Mouse (Mus musculus): Measurements from ENCODE around the gene Adcy1. TPM values are rescaled to one million over a fixed set of nuclear protein-coding genes. Genes with fewer than 3 reads are reported as not detected.
A peak's percentile ranks its signal among the peaks of the same experiment; 100 is the strongest.

The Adcy1 gene
- polyA plus RNA-seq, 1 experiment from 2014 or later, result 1.5 TPM

DNA sequence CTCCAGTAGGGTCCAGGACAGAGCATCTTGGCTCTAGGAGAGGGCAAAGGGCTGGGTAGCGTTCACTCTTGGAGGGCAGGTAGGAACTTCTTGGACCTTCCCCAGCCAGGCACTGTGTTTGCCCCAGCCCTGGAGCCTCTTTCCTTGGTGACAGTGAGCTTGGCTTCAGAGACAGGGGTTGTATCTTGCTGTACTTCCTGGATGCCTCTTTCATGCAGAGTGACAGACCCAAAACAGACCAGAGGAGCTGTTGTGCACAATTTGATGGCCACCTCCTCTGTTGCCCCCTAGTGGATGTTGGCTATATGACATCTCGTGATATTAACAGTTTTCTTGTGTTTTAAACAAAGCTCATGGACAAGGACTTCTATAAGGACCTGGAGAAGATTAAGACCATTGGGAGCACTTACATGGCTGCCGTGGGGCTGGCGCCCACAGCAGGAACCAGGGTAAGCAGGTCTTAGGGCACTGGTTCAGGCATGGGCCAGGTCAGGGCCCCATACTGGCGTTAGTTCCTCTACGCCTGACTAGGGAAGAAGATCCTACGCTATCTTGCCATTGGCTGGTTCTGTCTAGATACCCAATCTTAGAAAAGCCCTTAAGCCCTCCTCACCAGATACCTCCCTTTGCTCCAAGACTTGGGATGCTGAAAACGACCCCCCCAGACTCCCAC lies 98.3 kb downstream of the Adcy1 start:
- 75% methylated on average over 8 of the region's 8 CpGs for WGBS
- no peaks in the 10 kb centered on the region for H3K36me3 ChIP-seq
- H3K27me3 ChIP-seq, result no peaks in the 10 kb centered on the region
- H3K4me3 ChIP-seq, result no peak overlapping the region
- no peak overlapping the region for H3K27ac ChIP-seq
- no peaks in the 10 kb centered on the region for H3K9me3 ChIP-seq
- no peak overlapping the region for H3K9ac ChIP-seq
- H3K4me2 ChIP-seq (replicated peaks), result no peak overlapping the region
- peaks cover 11% of the 10 kb centered on the region; the same call in 1 of the 2 replicates for H3K4me1 ChIP-seq
- ATAC-seq (ENCODE audit: insufficient number of reproducible peaks, insufficient read depth, low FRiP score, low TSS enrichment), result 0 out of 2 replicates have a peak, but pooled peaks have one; percentile 18

DNA sequence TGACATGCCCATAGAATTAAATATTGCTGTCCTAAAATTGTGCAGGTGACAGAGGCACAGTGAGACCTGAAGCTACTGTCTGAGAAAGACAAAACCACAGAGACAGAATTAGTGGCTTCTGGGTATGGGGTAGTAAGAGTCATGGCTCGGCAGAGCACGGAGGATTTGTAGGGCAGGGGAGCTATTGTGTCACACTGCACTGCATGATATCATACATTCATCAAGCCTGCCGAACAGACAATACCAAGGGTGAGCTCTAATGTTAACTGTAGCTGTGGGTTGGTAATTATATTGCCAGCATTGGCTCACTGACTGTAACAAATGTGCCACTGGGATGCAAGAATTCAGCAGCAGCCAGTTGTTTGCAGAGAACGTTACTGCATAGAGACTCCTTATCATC lies 101.1 kb downstream of the Adcy1 start:
- Histone ChIP-seq H3K27me3 (no peaks in the 10 kb centered on the region), H3K9me3 (no peaks in the 10 kb centered on the region), H3K27ac (no peak overlapping the region), H3K4me1 (peaks cover 11% of the 10 kb centered on the region; the same call in 1 of the 2 replicates), H3K4me2 (replicated peaks) (no peak overlapping the region), H3K36me3 (no peaks in the 10 kb centered on the region), H3K4me3 (no peak overlapping the region), H3K9ac (no peak overlapping the region)
- 80% methylated on average over 4 of the region's 4 CpGs for WGBS
- ATAC-seq (ENCODE audit: insufficient number of reproducible peaks, insufficient read depth, low FRiP score, low TSS enrichment), result no peak

DNA sequence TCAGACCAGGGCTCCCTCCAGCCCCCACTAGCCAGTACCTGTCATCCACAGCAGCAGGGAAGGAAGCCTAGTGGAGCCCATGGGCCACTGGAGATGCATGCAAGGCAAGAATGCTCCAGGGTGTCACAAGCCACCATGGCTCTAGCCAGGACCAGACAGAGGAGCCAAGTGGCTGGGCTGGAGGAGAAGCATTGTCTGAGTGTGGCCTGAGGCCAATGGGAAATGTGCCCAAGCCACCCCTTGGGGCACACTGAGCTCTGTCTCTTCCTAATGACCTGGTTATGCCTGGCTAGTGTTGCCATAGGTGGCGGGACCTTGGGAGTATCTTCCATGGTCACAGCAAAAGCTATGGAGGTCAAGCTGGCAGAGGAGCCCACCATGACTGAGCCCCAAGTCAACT lies 106.4 kb downstream of the Adcy1 start:
- no peak for ATAC-seq (ENCODE audit: insufficient number of reproducible peaks, insufficient read depth, low FRiP score, low TSS enrichment)
- Histone ChIP-seq H3K4me3 (no peak overlapping the region), H3K4me2 (replicated peaks) (no peak overlapping the region), H3K27ac (no peak overlapping the region), H3K36me3 (0 out of 2 replicates have a peak, but pooled peaks cover 2% of the 10 kb centered on the region), H3K9ac (no peak overlapping the region), H3K9me3 (no peaks in the 10 kb centered on the region), H3K27me3 (no peaks in the 10 kb centered on the region), H3K4me1 (no peaks in the 10 kb centered on the region)
- 100% methylated on average over 1 of the region's 1 CpGs for WGBS

DNA sequence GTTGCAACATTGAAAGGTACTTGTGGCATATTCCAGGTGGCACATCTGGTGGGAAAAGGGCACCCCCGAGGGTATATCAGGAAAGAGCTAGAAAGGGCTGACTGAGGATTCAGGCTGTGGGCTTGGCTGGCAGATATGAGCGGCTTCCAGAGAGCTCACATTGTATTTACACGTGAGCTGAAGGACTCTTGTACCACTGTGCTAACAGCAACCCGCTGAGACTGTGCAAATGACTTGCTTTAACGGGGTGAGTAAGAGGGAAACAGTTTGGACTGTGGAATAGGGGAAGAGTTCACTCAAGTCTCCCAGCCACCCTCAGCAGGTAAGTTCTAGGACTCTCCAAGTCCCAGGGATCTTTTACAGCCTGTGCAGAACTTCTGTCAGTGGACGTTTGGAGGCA lies 110.4 kb downstream of the Adcy1 start:
- Histone ChIP-seq H3K4me2 (replicated peaks) (no peak overlapping the region), H3K27ac (no peak overlapping the region), H3K9ac (no peak overlapping the region), H3K36me3 (0 out of 2 replicates have a peak, but pooled peaks cover 2% of the 10 kb centered on the region), H3K4me3 (no peak overlapping the region), H3K9me3 (no peaks in the 10 kb centered on the region), H3K27me3 (no peaks in the 10 kb centered on the region), H3K4me1 (no peaks in the 10 kb centered on the region)
- 79% methylated on average over 6 of the region's 6 CpGs for WGBS
- no peak for ATAC-seq (ENCODE audit: insufficient number of reproducible peaks, insufficient read depth, low FRiP score, low TSS enrichment)

DNA sequence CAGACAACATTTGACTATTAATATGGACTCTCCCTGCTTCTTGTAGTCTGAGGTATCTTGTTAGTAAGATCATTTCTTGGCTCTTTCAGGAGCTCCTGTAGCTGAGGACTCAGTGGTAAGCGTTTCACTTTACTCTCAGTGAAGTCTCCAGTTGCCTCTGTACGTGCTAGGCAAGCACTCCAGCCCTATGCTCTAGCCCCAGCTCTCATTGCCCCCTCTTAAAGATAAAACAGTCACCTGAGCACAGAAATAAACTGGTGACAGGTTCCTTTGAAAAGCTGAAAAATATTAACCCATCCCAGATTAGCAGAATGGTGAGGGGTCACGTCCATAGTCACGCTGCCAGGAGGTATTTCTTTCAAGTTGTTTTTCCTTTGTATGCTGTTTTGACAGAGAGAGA lies 115.4 kb downstream of the Adcy1 start:
- Histone ChIP-seq H3K36me3 (no peaks in the 10 kb centered on the region), H3K27ac (no peak overlapping the region), H3K9me3 (no peaks in the 10 kb centered on the region), H3K27me3 (no peaks in the 10 kb centered on the region), H3K4me1 (no peaks in the 10 kb centered on the region; the same call in 1 of the 2 replicates), H3K4me2 (replicated peaks) (no peak overlapping the region), H3K9ac (no peak overlapping the region), H3K4me3 (no peak overlapping the region)
- 80% methylated on average over 4 of the region's 4 CpGs for WGBS
- no peak for ATAC-seq (ENCODE audit: insufficient number of reproducible peaks, insufficient read depth, low FRiP score, low TSS enrichment)

DNA sequence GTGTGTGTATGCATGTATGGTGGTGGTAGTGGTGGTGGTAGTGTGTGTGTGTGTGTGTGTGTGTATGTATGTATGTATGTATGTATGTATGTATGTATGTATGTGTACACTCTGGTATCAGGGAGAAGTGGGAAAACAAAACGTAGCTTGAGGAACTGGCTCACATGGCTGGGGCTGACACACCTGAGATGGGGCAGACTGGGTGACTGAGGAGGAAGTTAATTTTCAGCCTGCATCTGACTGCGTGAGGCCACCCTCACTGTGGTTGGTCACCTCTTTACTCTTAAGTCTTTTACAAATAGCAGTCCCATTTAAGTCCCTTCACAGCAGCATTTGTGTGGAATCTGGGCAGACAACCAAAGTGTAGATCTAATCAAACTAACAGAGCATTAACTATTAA lies 116.0 kb downstream of the Adcy1 start:
- 84% methylated on average over 2 of the region's 2 CpGs for WGBS

DNA sequence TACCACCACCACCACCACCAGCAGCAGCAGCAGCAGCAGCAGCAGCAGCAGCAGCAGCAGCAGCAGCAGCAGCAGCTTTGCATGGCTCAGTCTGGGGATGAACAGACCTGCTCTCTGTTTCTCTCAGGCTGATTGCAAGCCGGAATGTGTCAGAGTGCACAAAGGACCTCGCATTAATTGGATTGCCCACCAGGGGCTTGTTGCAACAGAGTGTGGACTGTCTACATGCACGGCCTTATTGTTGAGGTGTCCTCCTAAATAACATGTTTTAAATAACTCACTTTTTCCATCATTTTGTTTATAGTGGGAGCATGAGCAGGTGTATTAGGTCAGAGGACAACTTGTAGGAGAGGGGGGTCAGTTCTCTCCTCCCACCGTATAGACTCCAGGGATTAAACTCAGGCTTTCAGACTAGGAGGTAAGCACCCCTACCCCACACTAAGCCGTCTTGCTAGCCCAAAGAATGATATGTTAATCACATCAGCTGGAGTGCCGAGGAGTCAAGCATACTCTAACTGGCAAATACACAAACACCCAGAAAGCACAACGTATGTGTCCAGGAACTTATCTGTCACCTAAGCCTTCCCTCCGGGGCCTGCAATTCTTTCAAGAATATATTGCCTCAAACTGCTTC lies 119.2 kb downstream of the Adcy1 start:
- WGBS, result 36% methylated on average over 8 of the region's 8 CpGs
- Histone ChIP-seq H3K4me3 (no peak overlapping the region), H3K4me1 (no peaks in the 10 kb centered on the region; the same call in 1 of the 2 replicates), H3K36me3 (no peaks in the 10 kb centered on the region), H3K27me3 (no peaks in the 10 kb centered on the region), H3K4me2 (replicated peaks) (no peak overlapping the region), H3K27ac (no peak overlapping the region), H3K9ac (no peak overlapping the region), H3K9me3 (no peaks in the 10 kb centered on the region)
- peak; percentile 32; the same call in 1 of the 2 replicates for ATAC-seq (ENCODE audit: insufficient number of reproducible peaks, insufficient read depth, low FRiP score, low TSS enrichment)

More for the DNA sequence above, 116.0 kb downstream of the Adcy1 start:
- Histone ChIP-seq H3K27ac (no peak overlapping the region), H3K4me1 (no peaks in the 10 kb centered on the region; the same call in 1 of the 2 replicates), H3K4me3 (no peak overlapping the region), H3K9me3 (no peaks in the 10 kb centered on the region), H3K27me3 (no peaks in the 10 kb centered on the region), H3K9ac (no peak overlapping the region), H3K36me3 (no peaks in the 10 kb centered on the region), H3K4me2 (replicated peaks) (no peak overlapping the region)
- no peak for ATAC-seq (ENCODE audit: insufficient number of reproducible peaks, insufficient read depth, low FRiP score, low TSS enrichment)

DNA sequence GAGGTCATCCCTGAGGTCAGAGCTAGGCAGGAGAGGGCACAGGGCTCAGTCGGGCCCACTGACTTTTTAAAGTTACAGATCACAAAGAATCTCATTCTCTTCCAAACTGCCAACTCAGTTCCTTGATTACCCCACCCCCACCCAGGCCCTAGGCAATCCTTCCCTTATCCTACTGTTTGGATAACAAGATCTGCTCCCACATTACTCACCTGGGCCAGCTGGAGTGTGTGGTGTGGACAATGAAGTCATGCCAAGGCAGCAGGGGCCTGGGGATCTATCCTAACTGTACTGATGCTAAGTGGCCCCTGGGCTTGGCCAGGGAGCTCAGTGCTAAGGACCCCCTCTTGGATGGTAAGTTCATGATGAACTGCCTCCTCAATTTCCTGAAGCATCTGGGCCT lies 121.1 kb downstream of the Adcy1 start:
- H3K4me3 ChIP-seq, result no peak overlapping the region
- no peaks in the 10 kb centered on the region; the same call in 1 of the 2 replicates for H3K4me1 ChIP-seq
- H3K27me3 ChIP-seq, result no peaks in the 10 kb centered on the region
- H3K9ac ChIP-seq, result no peak overlapping the region
- no peak overlapping the region for H3K4me2 ChIP-seq (replicated peaks)
- no peak for ATAC-seq (ENCODE audit: insufficient number of reproducible peaks, insufficient read depth, low FRiP score, low TSS enrichment)
- H3K36me3 ChIP-seq, result no peaks in the 10 kb centered on the region
- no peak overlapping the region for H3K27ac ChIP-seq
- 15% methylated on average over 1 of the region's 1 CpGs for WGBS
- no peaks in the 10 kb centered on the region for H3K9me3 ChIP-seq

DNA sequence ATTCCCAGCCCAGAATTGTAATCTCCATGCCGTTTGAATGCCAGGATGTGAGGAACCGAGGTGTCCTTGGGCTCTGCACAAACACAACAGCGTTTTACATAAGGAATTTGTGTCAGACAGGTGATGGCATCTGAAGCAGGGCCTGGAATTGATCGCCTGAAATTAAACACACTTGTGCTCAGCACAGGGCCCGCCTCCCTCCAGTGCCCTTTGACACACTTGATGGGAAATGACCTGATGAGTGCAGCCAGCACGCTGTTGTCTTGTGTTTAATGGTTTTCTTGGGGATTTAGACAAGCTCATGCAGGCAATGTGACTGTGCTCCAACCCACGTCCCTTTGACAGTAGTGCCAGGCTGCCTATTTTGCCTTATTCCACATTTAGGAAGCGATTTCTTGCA lies 124.2 kb downstream of the Adcy1 start:
- Histone ChIP-seq H3K27ac (no peak overlapping the region), H3K36me3 (no peaks in the 10 kb centered on the region), H3K9ac (no peak overlapping the region), H3K4me2 (replicated peaks) (no peak overlapping the region), H3K4me3 (no peak overlapping the region), H3K27me3 (no peaks in the 10 kb centered on the region), H3K9me3 (no peaks in the 10 kb centered on the region), H3K4me1 (0 out of 2 replicates have a peak, but pooled peaks cover 2% of the 10 kb centered on the region)
- 28% methylated on average over 8 of the region's 8 CpGs for WGBS
- no peak for ATAC-seq (ENCODE audit: insufficient number of reproducible peaks, insufficient read depth, low FRiP score, low TSS enrichment)

DNA sequence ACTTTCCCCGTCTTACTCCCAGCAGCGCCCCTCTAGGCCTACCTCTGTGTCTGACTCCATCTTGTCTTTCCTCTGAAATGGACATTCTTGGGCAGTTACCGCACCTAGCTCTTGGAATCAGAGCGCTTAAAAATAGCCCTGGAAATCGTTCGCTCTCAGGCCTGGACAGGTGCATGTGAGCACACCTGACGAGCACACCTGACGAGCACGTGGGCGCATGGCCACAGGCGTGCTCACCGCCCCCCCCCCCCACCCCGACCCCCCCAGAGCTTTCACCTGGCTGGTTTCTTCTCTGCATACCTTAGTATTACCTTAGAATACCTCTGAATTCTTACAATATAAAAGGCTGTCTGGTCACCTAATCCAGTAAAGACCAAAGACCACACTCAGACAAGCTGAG lies 125.2 kb downstream of the Adcy1 start, which contains the start of gene Gm11985:
Gene Gm11985, minus strand, starts transcription at position 101 of the 400 bp plus-strand sequence.
- WGBS, result 80% methylated on average over 12 of the region's 13 CpGs
- no peaks in the 10 kb centered on the region for H3K9me3 ChIP-seq
- ATAC-seq (ENCODE audit: insufficient number of reproducible peaks, insufficient read depth, low FRiP score, low TSS enrichment), result no peak

DNA sequence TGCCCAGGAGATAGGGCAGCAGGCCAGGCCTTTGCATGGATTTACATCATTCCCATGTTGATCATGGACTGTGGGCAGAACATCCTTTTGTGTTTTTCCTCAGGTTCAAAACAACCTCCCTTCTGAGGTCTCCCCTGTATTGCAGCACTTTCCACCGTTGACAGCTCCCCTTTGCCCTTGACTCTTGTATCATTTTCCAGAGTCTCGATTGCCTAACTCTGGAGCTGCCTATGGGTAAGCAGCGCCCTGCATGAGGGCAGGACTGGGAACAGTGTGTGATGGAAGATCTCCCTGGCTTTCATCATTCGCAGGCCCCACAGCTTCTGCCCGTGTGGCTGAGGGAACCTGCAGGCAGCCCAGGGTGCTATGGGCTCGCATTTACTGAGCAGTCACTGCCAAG lies 129.4 kb downstream of the Adcy1 start:
- H3K27me3 ChIP-seq, result 0 out of 2 replicates have a peak, but pooled peaks cover 2% of the 10 kb centered on the region
- no peak for ATAC-seq (ENCODE audit: insufficient number of reproducible peaks, insufficient read depth, low FRiP score, low TSS enrichment)
- 69% methylated on average over 6 of the region's 6 CpGs for WGBS
- H3K36me3 ChIP-seq, result no peaks in the 10 kb centered on the region
- H3K4me2 ChIP-seq (replicated peaks), result no peak overlapping the region
- no peak overlapping the region for H3K9ac ChIP-seq
- H3K4me3 ChIP-seq, result no peak overlapping the region
- H3K4me1 ChIP-seq, result 0 out of 2 replicates have a peak, but pooled peaks cover 2% of the 10 kb centered on the region
- H3K9me3 ChIP-seq, result no peaks in the 10 kb centered on the region
- H3K27ac ChIP-seq, result no peak overlapping the region

More for the DNA sequence above, 125.2 kb downstream of the Adcy1 start, which contains the start of gene Gm11985:
- Histone ChIP-seq H3K9ac (no peak within 1 kb of the TSS), H3K4me2 (replicated peaks) (no peak within 1 kb of the TSS), H3K4me1 (0 out of 2 replicates have a peak, but pooled peaks cover 2% of the 10 kb centered on the region), H3K4me3 (no peak within 1 kb of the TSS), H3K36me3 (no peaks in the 10 kb centered on the region), H3K27me3 (no peaks in the 10 kb centered on the region), H3K27ac (no peak within 1 kb of the TSS)

DNA sequence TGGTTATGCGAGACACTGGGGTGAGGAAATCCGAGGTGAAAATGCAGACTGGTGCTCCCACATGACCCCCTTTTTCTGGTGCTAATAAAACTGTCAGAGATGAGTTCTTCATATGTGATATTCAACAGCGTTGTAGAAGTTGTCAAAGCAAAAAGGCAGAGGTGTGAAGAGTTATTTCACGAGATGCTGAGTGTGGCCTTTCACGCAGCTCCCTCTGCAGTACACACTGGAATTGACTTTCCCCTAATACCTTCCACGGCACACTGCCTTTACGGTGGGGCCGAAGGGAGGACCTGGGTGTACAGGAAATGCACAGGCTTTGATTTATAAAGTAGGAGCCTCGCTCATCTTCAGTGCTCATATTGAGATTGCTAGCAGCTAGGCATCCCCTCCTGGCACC lies 129.8 kb downstream of the Adcy1 start:
- H3K4me1 ChIP-seq, result 0 out of 2 replicates have a peak, but pooled peaks cover 2% of the 10 kb centered on the region
- no peak overlapping the region for H3K9ac ChIP-seq
- H3K36me3 ChIP-seq, result no peaks in the 10 kb centered on the region
- H3K4me2 ChIP-seq (replicated peaks), result no peak overlapping the region
- 74% methylated on average over 9 of the region's 9 CpGs for WGBS
- H3K27ac ChIP-seq, result no peak overlapping the region
- H3K4me3 ChIP-seq, result no peak overlapping the region
- ATAC-seq (ENCODE audit: insufficient number of reproducible peaks, insufficient read depth, low FRiP score, low TSS enrichment), result no peak
- H3K27me3 ChIP-seq, result 0 out of 2 replicates have a peak, but pooled peaks cover 6% of the 10 kb centered on the region
- no peaks in the 10 kb centered on the region for H3K9me3 ChIP-seq
